Mouse (Mus musculus) MEL-GATA-1-ER (cell line): ENCODE results near the gene Robo4.

Experiments used
- DNase-seq: peaks from one replicate; pipeline ENCODE4 v3.0.0-alpha.2; 2012; ENCODE audit warnings: low read depth; ENCODE audit errors: extremely low read depth

Robo4 gene

DNA sequence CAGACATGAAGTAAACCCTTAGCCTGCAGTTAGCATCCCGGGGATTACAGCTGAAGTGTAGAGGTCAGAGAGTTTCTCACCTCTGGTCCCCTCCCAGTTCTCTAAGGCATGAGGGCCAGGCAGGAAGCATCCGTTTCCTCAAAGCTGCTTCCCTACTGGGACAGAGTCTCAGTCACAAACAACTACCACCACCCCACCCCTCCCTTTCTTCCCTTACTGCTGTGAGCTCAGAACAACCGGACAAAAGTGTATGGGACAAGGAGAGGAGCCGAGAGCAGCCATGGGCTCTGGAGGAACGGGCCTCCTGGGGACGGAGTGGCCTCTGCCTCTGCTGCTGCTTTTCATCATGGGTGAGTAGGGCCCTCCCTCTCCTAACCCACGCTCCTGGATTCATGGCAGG is at the start of gene Robo4:
Gene Robo4, plus strand, starts transcription at position 96 of the 400 bp plus-strand sequence.
- no peak for DNase-seq

DNA sequence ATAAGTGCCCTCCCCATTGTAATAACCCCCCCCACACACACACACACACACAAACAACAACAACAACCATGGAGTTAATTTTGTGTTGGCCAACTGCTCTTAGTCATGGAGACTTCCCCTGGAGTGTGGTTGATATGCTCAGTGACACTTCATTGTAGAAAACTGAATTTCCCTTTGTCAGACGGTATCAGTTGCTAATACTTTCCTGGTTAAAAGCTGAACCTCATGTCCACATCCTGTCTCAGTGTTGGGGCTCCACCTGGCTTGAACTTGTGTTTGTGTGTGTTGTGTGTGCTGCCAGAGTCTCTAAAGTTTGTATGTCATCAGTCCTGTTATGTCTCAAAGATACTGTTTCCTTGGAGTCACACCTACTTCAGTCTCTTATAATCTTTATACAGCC is 47.2 kb upstream of the Robo4 start:
- no peak for DNase-seq

- no peak for DNase-seq
These were observed 42.9 kb upstream of the Robo4 start for GRCm38 (mm10) chr9:37358713-37359330.

DNA sequence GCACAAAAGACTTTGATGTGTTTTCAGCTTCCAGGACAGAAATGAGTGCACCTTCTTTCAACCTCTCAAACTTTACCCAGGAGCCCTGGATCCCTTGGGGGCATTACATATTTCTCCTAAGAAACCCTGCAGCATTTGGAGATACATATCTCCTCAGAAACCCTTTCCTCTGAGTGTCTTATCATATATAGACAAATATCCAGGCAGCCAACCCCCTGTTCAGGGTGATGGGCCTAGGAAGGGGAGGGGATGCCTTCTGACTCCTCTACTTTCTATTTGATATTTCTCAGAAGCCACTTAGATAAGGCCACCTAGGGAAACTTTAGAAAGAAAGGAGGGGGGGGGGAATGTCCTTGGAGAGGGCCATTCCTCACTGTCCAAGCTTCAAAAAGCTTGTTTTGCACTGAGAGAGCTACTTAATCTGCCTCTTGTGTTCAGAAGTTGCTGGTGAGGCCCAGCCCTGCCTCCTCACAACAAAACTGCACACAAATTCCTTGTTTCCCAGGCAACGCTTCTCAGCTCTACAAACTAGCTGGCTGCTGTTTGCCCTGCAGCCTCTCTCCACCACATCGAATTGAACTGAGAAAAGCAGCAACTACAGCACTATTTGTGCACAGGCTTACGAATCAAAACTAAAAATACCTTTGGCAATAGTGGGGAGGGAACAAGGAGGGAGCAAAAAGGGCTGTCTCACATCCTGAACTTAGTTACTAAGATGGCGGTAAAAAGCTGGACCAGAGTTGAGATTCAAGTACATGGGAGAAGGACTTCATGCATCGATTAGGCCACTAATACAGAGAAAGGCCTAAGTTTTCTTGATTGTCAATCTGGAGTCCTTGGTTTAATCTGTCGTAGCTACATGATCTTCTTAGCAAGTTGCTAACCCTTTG is 42.1 kb upstream of the Robo4 start:
- no peak for DNase-seq

- DNase-seq, result no peak
These were observed 39.6 kb upstream of the Robo4 start for GRCm38 (mm10) chr9:37362084-37362483.

DNA sequence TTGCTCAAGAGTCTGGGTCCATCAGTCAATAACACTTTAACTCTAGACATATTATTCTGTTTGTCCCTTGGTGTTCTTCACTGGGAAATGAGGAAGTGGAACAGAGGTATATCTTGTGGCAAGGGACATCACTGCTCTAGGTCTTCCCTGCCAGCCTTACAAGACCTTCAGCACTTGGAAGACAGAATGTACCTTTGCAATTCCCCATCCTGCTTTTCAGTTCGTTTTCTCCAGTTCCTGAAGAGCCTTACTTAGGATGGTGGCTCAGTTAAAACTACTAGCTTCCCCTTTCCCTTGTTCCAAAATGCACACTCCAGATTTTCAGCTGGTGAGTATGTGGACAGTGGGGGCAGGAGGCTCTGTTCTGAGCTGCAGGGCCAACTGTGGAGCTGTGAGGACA is 38.8 kb upstream of the Robo4 start:
- DNase-seq, result no peak

DNA sequence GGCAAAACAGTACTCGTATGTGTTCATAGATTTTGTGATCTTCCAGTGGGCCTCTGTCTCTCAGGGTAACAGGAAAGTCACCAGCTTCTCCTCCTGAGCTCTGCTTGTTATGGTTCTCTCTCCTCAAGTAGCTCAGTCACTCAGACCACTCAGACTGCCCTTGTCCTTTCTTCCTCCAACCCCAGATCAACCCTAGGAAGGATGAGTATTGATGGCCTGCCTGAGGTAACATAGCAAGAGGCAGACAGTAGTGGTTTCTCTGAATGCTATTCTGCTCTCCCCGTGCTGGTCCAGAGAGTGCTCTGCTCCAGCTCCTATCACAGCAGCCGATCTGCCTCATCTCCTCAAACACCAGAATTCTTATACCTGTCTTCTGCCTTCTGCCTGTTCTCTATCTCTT is 38.1 kb upstream of the Robo4 start:
- DNase-seq, result no peak

- no peak for DNase-seq
These were observed 37.3 kb upstream of the Robo4 start for GRCm38 (mm10) chr9:37364392-37364791.

GRCm38 (mm10) chr9:37365706-37366105 is 36.0 kb upstream of the Robo4 start:
- no peak for DNase-seq

GRCm38 (mm10) chr9:37367301-37368080 is 34.2 kb upstream of the Robo4 start, which contains the start of gene Hepacam:
Gene Hepacam, plus strand, starts transcription at chr9:37367351.
- DNase-seq, result no peak

DNA sequence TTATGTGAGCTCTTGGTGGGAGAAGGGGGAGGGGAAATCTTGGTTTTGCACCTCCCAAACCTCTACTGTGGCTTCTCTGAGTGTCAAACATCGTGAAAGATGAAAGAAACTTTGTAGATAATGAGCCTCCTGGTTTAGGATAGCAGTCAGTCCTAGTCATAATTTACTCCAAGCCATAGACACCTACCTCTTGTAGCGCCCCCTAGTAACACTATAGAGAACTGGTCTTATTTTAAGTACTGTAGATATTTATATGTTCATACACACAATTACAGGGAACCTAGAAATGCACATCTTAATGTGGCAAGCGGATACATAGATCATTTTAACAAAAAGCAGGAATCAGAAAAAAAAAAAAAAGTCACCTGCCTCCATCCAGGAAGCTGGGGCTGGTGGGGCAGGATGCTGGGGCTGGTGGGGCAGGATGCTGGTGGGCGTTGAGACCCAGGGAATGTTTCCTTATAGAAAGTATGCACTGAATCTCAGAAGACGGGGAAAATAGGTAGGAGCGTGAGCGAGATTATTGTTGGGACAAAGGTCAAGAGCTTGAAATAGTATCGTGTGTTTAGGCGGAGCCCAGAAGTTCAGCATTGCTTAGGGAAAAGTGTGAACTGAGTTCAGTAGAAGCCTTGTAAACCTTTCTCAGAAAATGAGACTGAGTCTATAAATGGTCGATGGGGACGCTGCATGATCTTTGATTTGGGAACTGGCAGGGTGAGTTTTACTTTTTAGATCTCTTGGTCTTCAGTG is 33.4 kb upstream of the Robo4 start:
- no peak for DNase-seq

GRCm38 (mm10) chr9:37368860-37369259 is 32.8 kb upstream of the Robo4 start:
- no peak for DNase-seq

DNA sequence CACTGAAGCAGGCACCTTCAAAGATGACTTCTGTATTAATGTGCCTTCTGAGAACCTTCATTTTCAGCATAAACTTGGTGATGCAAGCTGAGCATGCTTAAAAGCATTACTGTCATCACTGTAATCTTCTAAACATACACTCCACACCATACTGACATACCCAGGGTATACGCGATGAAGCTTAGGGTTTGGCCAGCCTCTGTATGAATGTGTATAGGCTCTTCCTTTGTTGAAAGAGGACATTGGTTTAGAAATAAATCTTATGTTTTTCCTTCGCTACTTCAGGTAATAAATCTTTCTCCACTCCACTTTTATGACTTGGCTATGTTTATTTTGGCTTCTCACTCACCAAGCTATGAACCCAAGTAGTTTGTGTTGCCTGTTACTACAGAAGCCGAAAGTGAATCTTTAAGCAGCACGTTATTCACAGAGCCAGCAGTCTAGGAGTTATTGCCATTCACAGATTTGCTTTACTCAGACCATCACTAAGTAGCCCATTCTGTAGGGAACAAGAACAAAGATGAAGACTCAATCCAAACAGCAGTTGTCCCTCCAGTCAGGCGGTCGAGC is 30.4 kb upstream of the Robo4 start:
- no peak for DNase-seq

- no peak for DNase-seq
These were observed 26.0 kb upstream of the Robo4 start for GRCm38 (mm10) chr9:37375718-37376117.

GRCm38 (mm10) chr9:37383161-37383560 is 18.5 kb upstream of the Robo4 start:
- DNase-seq, result no peak

- DNase-seq, result no peak
These were observed 17.2 kb upstream of the Robo4 start for GRCm38 (mm10) chr9:37384284-37385182.

GRCm38 (mm10) chr9:37390891-37391290 is 10.8 kb upstream of the Robo4 start:
- no peak for DNase-seq

- no peak for DNase-seq
These were observed 9.6 kb upstream of the Robo4 start for GRCm38 (mm10) chr9:37392071-37392470.

DNA sequence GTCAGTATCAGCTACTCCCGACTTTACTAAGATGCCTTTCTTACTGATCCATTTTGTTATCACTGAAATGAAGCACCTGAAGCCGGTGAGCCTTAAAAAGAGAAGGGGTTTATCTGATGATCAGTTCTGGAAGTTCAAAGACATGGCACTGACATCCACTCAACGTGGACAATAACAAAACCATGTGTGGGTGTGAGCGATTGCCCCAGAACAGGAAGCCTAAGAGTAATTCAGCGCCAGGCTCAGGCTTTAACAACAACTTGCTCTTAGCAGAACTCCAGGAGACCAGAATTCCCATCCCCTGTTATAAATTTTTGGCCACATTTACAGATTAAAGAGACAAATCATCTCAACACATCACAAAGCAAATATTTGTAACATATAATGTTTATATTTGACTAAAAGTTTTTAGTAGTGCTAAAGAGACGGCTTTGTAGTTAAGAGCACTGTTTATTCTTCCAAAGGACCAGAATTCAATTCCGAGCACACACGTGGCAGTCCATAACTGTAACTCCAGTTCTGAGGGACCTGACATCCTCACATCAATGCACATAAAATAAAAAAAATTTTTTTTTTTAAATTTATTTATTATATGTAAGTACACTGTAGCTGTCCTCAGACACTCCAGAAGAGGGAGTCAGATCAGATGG is 8.1 kb upstream of the Robo4 start:
- DNase-seq, result no peak
